Comparison of ENCODE assay signal across 8 mouse cellular contexts in the genomic region with DNA sequence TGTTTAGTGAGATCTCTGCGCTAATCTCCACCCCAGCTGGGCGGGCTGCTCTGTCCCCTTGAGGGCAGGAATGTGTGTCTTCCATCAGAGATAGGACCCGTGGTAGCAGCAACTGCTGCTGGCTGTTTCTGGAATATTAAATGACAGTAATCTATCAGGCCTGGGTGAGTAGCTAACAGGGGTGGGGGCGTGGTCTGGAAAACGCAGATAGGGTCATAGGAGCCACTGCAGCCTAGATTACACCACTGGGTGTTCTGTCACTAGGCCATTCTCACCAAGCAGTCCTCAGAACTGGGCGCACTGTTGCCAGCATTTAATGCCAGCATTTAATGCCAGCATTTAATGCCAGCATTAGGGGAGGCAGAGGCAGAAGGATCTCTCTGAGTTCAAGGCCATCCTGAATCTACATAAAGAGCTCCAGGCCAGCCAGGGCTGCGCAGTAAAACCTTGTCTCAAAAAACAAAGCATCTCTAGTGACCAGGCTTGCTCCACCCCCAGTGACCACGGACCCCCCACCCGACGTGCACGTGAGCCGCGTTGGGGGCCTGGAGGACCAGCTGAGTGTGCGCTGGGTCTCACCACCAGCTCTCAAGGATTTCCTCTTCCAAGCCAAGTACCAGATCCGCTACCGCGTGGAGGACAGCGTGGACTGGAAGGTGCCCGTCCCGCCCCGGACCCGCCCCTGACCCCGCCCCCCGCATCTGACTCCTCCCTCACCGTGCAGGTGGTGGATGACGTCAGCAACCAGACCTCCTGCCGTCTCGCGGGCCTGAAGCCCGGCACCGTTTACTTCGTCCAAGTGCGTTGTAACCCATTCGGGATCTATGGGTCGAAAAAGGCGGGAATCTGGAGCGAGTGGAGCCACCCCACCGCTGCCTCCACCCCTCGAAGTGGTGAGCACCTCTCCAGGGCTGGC. TPM values are rescaled to one million over a fixed set of nuclear protein-coding genes. Genes with fewer than 3 reads are reported as not detected.
DNase-seq lines count a peak whose midpoint lies in the region; ATAC-seq and TF ChIP-seq lines count a peak whose summit lies in the region.

No protein-coding gene starts in this region.

- ATAC-seq in cerebellum, adult (ENCODE audit: insufficient number of reproducible peaks, low FRiP score, low TSS enrichment) = no peak
- ATAC-seq in midbrain, embryonic 15.5 days (replicated peaks) = no peak

- peak overlapping the region; percentile 30 for H3K4me2 ChIP-seq in midbrain, embryonic 15.5 days

- peak overlapping the region; percentile 11 for H3K4me3 ChIP-seq in cerebellum, adult 2 months (replicated peaks; ENCODE audit: insufficient read depth, low read depth, low read length)
- H3K4me3 ChIP-seq in midbrain, embryonic 15.5 days = no peak overlapping the region; the same call in 1 of the 2 replicates
- H3K4me3 ChIP-seq in layer of hippocampus, adult 2 months = no peak overlapping the region

- TF ChIP-seq CTCF in cerebellum, adult 2 months (IDR thresholded peaks at IDR 0.05; ENCODE audit: borderline replicate concordance, insufficient read depth, low read depth, low read length) = no peak
- no peak for TF ChIP-seq CTCF in layer of hippocampus, adult 2 months (conservative IDR thresholded peaks at IDR 0.05)

- TF ChIP-seq POLR2A in cerebellum, adult 2 months (IDR thresholded peaks at IDR 0.05; ENCODE audit: borderline replicate concordance, insufficient read depth, low read length) = no peak

- no peaks in the 10 kb centered on the region for H3K27me3 ChIP-seq in cerebellum, adult 2 months (ENCODE audit: control insufficient read depth, insufficient read depth, low read length)
- peaks cover 86% of the 10 kb centered on the region for H3K27me3 ChIP-seq in midbrain, embryonic 15.5 days (replicated peaks)

- H3K27ac ChIP-seq in cerebellum, adult 2 months (ENCODE audit: insufficient read depth, low read length) = no peak overlapping the region
- no peak overlapping the region for H3K27ac ChIP-seq in midbrain, embryonic 15.5 days
- no peak overlapping the region for H3K27ac ChIP-seq in layer of hippocampus, adult 2 months

- WGBS in cerebellum, adult 2 months = 18% methylated on average over 38 of the region's 39 CpGs
- 6% methylated on average over 39 of the region's 39 CpGs for WGBS in midbrain, embryonic 15.5 days

- no peaks in the 10 kb centered on the region for H3K9me3 ChIP-seq in midbrain, embryonic 15.5 days

- peak; percentile 81 to 85 for DNase-seq in cerebellum, adult 2 months
- DNase-seq in thymus, postnatal 0 days (ENCODE audit: low spot score) = peak; percentile 61
- no peak for DNase-seq in thymus, adult 18-20 months
- peak; percentile 41 for DNase-seq in kidney, postnatal 10 days
- DNase-seq in layer of hippocampus, adult 2 months (ENCODE audit: low spot score in 2 of 2) = no peak
- DNase-seq in layer of hippocampus, adult 9-11 months = no peak

- peaks cover 20% of the 10 kb centered on the region for H3K4me1 ChIP-seq in cerebellum, adult 2 months (ENCODE audit: control insufficient read depth, insufficient read depth, low read length)
- peaks cover 35% of the 10 kb centered on the region for H3K4me1 ChIP-seq in midbrain, embryonic 15.5 days

- H3K9ac ChIP-seq in midbrain, embryonic 15.5 days = no peak overlapping the region

- H3K36me3 ChIP-seq in midbrain, embryonic 15.5 days (replicated peaks) = no peaks in the 10 kb centered on the region

RNA-seq across cellular contexts. Expression of gene Rex1bd, which starts 5.9 kb away (rescaled TPM):
- polyA plus RNA-seq in cerebellum, adult 2 months (2012; rRNA removed) = 184 and 189 TPM in 2 replicates
- polyA plus RNA-seq in thymus, postnatal 0 days (2015; fragmentation: Nextera tagmentation; extraction: Ambion mirVana) = 170 and 181 TPM in 2 replicates
- 164 and 169 TPM in 2 replicates for polyA plus RNA-seq in midbrain, embryonic 15.5 days (2015; fragmentation: Nextera tagmentation; extraction: Ambion mirVana)
- 10 to 100 TPM; 93.9 to 98.1 TPM for total RNA-seq in layer of hippocampus, adult 2 months (2021)

RNA-seq across cellular contexts. Expression of gene Crlf1, which starts 7.7 kb away (rescaled TPM):
- polyA plus RNA-seq in cerebellum, adult 2 months (2012; rRNA removed) = 3.8 and 4.0 TPM in 2 replicates
- 0.10 and 0.27 TPM in 2 replicates for polyA plus RNA-seq in thymus, postnatal 0 days (2015; fragmentation: Nextera tagmentation; extraction: Ambion mirVana)
- polyA plus RNA-seq in midbrain, embryonic 15.5 days (2015; fragmentation: Nextera tagmentation; extraction: Ambion mirVana) = 2.4 and 2.9 TPM in 2 replicates
- total RNA-seq in layer of hippocampus, adult 2 months (2021) = 10 to 100 TPM; 44.5 to 47.1 TPM

RNA-seq across cellular contexts. Expression of gene Uba52, which starts 10.0 kb away (rescaled TPM):
- 920 and 977 TPM in 2 replicates for polyA plus RNA-seq in cerebellum, adult 2 months (2012; rRNA removed)
- polyA plus RNA-seq in thymus, postnatal 0 days (2015; fragmentation: Nextera tagmentation; extraction: Ambion mirVana) = 1,327 and 1,441 TPM in 2 replicates
- polyA plus RNA-seq in midbrain, embryonic 15.5 days (2015; fragmentation: Nextera tagmentation; extraction: Ambion mirVana) = 587 and 620 TPM in 2 replicates
- total RNA-seq in layer of hippocampus, adult 2 months (2021) = 1,000 to 10,000 TPM in 1 of 2 experiments, 100 to 1,000 TPM in 1; 970 to 1,000 TPM

RNA-seq across cellular contexts. Expression of gene Tmem59l, which starts 13.5 kb away (rescaled TPM):
- 524 and 552 TPM in 2 replicates for polyA plus RNA-seq in cerebellum, adult 2 months (2012; rRNA removed)
- 0.09 and 0.10 TPM in 2 replicates for polyA plus RNA-seq in thymus, postnatal 0 days (2015; fragmentation: Nextera tagmentation; extraction: Ambion mirVana)
- polyA plus RNA-seq in midbrain, embryonic 15.5 days (2015; fragmentation: Nextera tagmentation; extraction: Ambion mirVana) = 123 and 141 TPM in 2 replicates
- total RNA-seq in layer of hippocampus, adult 2 months (2021) = 100 to 1,000 TPM; 321 to 339 TPM

RNA-seq across cellular contexts. Expression of gene Klhl26, which starts 23.9 kb away (rescaled TPM):
- 62.4 and 68.5 TPM in 2 replicates for polyA plus RNA-seq in cerebellum, adult 2 months (2012; rRNA removed)
- 8.0 and 8.4 TPM in 2 replicates for polyA plus RNA-seq in thymus, postnatal 0 days (2015; fragmentation: Nextera tagmentation; extraction: Ambion mirVana)
- polyA plus RNA-seq in midbrain, embryonic 15.5 days (2015; fragmentation: Nextera tagmentation; extraction: Ambion mirVana) = 31.0 and 31.4 TPM in 2 replicates
- total RNA-seq in layer of hippocampus, adult 2 months (2021) = 10 to 100 TPM; 56.8 to 60.2 TPM

Comparison
In these comparisons a context has a peak if more than half of its experiments do, and no peak if none do; other contexts are left out.
1. DNase-seq: peak in cerebellum, adult 2 months (2 of 2), thymus, postnatal 0 days (single experiment) and kidney, postnatal 10 days (single experiment); none in thymus, adult 18-20 months (0 of 2), layer of hippocampus, adult 2 months (0 of 2) and layer of hippocampus, adult 9-11 months (single experiment).